ENCODE assay signal across 27 mouse cellular contexts in genomic region chr1:40092541-40092940, GRCm38 (mm10). TPM values are rescaled to one million over a fixed set of nuclear protein-coding genes. Genes with fewer than 3 reads are reported as not detected.
DNase-seq lines count a peak whose midpoint lies in the region; ATAC-seq and TF ChIP-seq lines count a peak whose summit lies in the region.
"Had no signal": no experiment of that assay in that cellular context is flagged by ENCODE, and none has a peak within 500 bp of the region (broad histone marks: within the 10 kb centered on the region; RNA-seq: fewer than 3 reads in every experiment).

No protein-coding gene starts in this region.

- no peak overlapping the region for H3K4me2 ChIP-seq in forebrain, embryonic 14.5 days (ENCODE audit: low read length)
- H3K4me2 ChIP-seq: heart, embryonic 11.5 days; hindbrain, embryonic 13.5 days; intestine, embryonic 15.5 days had no signal

- no peak overlapping the region for H3K4me3 ChIP-seq in forebrain, embryonic 14.5 days (ENCODE audit: low read depth, low read length)
- H3K4me3 ChIP-seq in forebrain, embryonic 10.5 days, result no peak overlapping the region
- H3K4me3 ChIP-seq: gastrocnemius, adult 2 months; hindbrain, embryonic 10.5 days; hindbrain, embryonic 13.5 days; intestine, embryonic 15.5 days had no signal

- H3K27ac ChIP-seq in forebrain, embryonic 14.5 days (ENCODE audit: low read depth, low read length), result no peak overlapping the region
- H3K27ac ChIP-seq in forebrain, embryonic 10.5 days, result no peak overlapping the region
- H3K27ac ChIP-seq: gastrocnemius, adult 2 months; hindbrain, embryonic 10.5 days; hindbrain, embryonic 13.5 days; intestine, embryonic 15.5 days had no signal

- H3K9ac ChIP-seq in forebrain, embryonic 14.5 days (ENCODE audit: low read length), result no peak overlapping the region
- H3K9ac ChIP-seq: hindbrain, embryonic 13.5 days; intestine, embryonic 15.5 days had no signal

- H3K27me3 ChIP-seq in forebrain, embryonic 14.5 days (replicated peaks; ENCODE audit: control insufficient read depth, insufficient read depth, low read length), result no peaks in the 10 kb centered on the region
- no peaks in the 10 kb centered on the region for H3K27me3 ChIP-seq in forebrain, embryonic 10.5 days (ENCODE audit: poor library complexity, severe bottlenecking)
- H3K27me3 ChIP-seq: CH12.LX; hindbrain, embryonic 13.5 days; intestine, embryonic 15.5 days had no signal

- H3K36me3 ChIP-seq in forebrain, embryonic 14.5 days (ENCODE audit: control insufficient read depth, insufficient read depth, low read length), result no peaks in the 10 kb centered on the region
- H3K36me3 ChIP-seq in forebrain, embryonic 10.5 days (replicated peaks), result no peaks in the 10 kb centered on the region
- H3K36me3 ChIP-seq: G1E; hindbrain, embryonic 10.5 days; hindbrain, embryonic 13.5 days; intestine, embryonic 15.5 days had no signal

- no peaks in the 10 kb centered on the region for H3K4me1 ChIP-seq in forebrain, embryonic 14.5 days (ENCODE audit: control insufficient read depth, insufficient read depth, low read length)
- H3K4me1 ChIP-seq in forebrain, embryonic 10.5 days, result no peaks in the 10 kb centered on the region
- H3K4me1 ChIP-seq: hindbrain, embryonic 10.5 days; hindbrain, embryonic 13.5 days had no signal

- H3K9me3 ChIP-seq in forebrain, embryonic 14.5 days (replicated peaks; ENCODE audit: control insufficient read depth, low read length), result no peaks in the 10 kb centered on the region
- no peaks in the 10 kb centered on the region for H3K9me3 ChIP-seq in forebrain, embryonic 10.5 days
- H3K9me3 ChIP-seq: G1E; hindbrain, embryonic 10.5 days; hindbrain, embryonic 13.5 days; intestine, embryonic 15.5 days had no signal

- peak; percentile 65 for ATAC-seq in forebrain, embryonic 14.5 days
- ATAC-seq: hindbrain, embryonic 16.5 days; intestine, embryonic 15.5 days; Patski had no signal

- DNase-seq in forebrain, embryonic 14.5 days (ENCODE audit: low spot score), result peak; percentile 55
- no peak for DNase-seq in forebrain, embryonic 10.5 days (ENCODE audit: extremely low spot score, low spot score)
- DNase-seq in layer of hippocampus, adult 18-20 months (ENCODE audit: low spot score in 2 of 2), result peak; percentile 35 to 58
- DNase-seq in layer of hippocampus, postnatal 10 days (ENCODE audit: low spot score in 2 of 2), result no peak
- peak; percentile 70 for DNase-seq in brain, embryonic 14.5 days (ENCODE audit: low read depth)
- peak; percentile 49 for DNase-seq in layer of hippocampus, adult 9-11 months
- DNase-seq in thymus, postnatal 25 days, result no peak
- DNase-seq: adrenal gland, postnatal 14 days; B cell, adult 2 months; cerebellum, adult 18-20 months; cerebellum, adult 9-10 months; cerebellum, postnatal 14 days; gastrocnemius, adult 2 months; gastrocnemius, postnatal 14 days; heart, adult 11 months; kidney, adult 11 months had no signal

- no peak for TF ChIP-seq CTCF in brain, embryonic 14.5 days (IDR thresholded peaks at IDR 0.05; ENCODE audit: borderline replicate concordance, extremely low read depth, insufficient read depth, insufficient read length)

- TF ChIP-seq POLR2A in brain, embryonic 14.5 days (IDR thresholded peaks at IDR 0.05; ENCODE audit: borderline replicate concordance, extremely low read depth, insufficient read depth, insufficient read length, poor library complexity, severe bottlenecking), result no peak

- 33% methylated on average over 6 of the region's 6 CpGs for WGBS in forebrain, embryonic 14.5 days
- WGBS in forebrain, embryonic 10.5 days, result 79% methylated on average over 6 of the region's 6 CpGs

RNA-seq across cellular contexts. Expression of gene Il1r2, which starts 18.7 kb away (rescaled TPM):
- 0.38 and 0.83 TPM in 2 replicates for polyA plus RNA-seq in forebrain, embryonic 14.5 days (2014; fragmentation: Nextera tagmentation; extraction: Ambion mirVana)
- 0.40 TPM in 1 of 2 replicates, not detected in the other for polyA plus RNA-seq in forebrain, embryonic 10.5 days (2016; fragmentation: Nextera tagmentation; extraction: Ambion mirVana)
- not detected for total RNA-seq in layer of hippocampus, adult 18-20 months (2021)
- total RNA-seq in layer of hippocampus, postnatal 10 days (2021), result under 1 TPM; 0.34 to 0.60 TPM
- 0.21 and 0.25 TPM in 2 replicates for polyA plus RNA-seq in brain, embryonic 14.5 days (2012; rRNA removed)
- total RNA-seq: gastrocnemius, postnatal 4 days; heart, adult 8-10 months; heart, postnatal 25 days had no signal
- polyA plus RNA-seq: G1E had no signal

Comparison
In these comparisons a context has a peak if more than half of its experiments do, and no peak if none do; other contexts are left out.
1. DNase-seq: peak in forebrain, embryonic 14.5 days (single experiment), layer of hippocampus, adult 18-20 months (2 of 2), brain, embryonic 14.5 days (single experiment) and layer of hippocampus, adult 9-11 months (single experiment); none in forebrain, embryonic 10.5 days (single experiment), layer of hippocampus, postnatal 10 days (0 of 2) and thymus, postnatal 25 days (single experiment).